Mouse (Mus musculus): ENCODE data around the gene Cmbl.

DNA sequence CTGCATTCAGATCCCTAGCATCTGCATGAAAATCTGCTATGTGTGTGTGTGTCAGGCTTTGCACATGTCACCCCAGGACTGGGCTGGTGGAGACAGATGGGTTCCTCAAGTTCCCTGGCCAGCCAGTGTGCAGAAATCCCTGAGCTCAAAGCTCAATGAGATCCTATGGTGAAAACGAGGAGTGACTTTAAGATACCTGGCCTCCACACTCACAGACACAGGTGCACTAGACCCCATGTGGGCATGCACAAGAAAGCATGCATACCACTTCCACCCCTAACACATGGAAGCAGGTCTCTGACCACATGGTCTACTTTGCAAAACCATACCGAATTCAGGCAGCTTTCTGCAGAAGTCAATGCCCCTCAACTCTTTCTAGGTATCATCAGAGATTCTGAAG is 22.6 kb downstream of the Cmbl start:
- no peak for TF ChIP-seq POLR2A (IDR thresholded peaks at IDR 0.05; ENCODE audit: control insufficient read depth, extremely low read depth, insufficient read depth, low read length, poor library complexity)
- no peak for TF ChIP-seq CTCF (IDR thresholded peaks at IDR 0.05; ENCODE audit: borderline replicate concordance, control insufficient read depth, extremely low read depth, insufficient read depth, low read length, poor library complexity)

All from thymus, adult 2 months (tissue).